Mouse (Mus musculus): ENCODE measurements at regions not wholly inside any gene's neighbourhood (a gene's known extent, or its start where the extent isn't known, plus 50 kb on each side); places are given as distances from the start of the nearest gene placed in this dataset.

DNA sequence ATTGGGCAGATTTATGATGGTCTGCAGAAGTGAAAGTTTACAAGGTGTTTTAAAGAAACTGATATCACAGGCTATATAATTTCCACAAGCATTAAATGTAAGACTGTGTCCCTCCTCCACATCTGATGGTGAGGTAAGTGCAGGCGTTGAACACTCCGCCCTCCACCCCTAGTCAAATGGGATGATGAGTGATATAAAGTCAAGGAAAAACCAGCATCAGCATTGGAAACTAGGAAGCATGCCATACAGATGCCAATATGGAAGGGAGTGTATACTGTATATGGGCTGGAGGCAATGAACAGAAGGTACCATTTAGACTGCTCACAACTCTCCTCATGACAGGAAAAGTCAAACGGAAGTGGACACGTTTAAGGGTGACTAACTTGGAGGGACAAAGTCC lies 468.5 kb upstream of the Gm26657 start:
- DNase-seq (ENCODE audit: low read depth, low spot score): no peak

DNA sequence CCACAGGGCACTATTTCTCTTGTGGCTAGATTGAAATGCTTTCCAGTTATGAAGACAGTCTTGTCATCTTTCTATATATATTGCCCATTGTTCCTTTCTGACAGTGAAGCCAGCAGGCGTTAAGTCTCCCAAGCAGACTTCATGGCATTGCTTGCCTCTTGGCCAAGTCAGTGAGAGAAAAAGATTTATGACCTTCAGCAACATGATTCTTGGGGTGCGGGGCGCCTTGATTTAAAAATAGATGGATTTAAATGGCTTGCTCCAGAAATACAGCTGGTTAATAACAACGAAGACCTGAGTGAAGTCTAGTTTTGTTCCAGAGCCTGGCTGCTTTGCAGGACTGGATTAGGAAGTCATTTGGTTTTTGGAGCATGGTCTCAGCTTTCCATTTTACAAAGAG lies 475.2 kb upstream of the Gm26657 start:
- DNase-seq (ENCODE audit: low read depth, low spot score): peak; percentile 51

DNA sequence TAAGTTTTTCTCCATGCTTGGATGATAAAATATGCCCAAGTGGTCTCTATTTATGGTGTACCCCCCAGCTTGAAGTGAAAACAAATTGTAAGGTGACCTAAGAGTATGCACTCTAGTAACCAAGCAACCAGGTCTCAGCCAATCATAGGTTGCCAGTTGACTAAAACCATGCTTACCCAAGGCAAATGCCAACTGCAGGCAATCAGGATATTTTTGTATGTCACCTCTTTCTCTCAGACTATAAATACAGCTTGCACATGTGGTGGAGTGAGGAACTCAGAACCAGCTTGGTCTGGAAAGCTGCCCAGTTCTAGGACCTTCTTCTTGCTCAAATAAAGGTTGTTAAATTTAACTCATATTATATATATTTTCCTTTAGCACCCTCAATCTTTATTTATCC lies 476.0 kb upstream of the Gm26657 start:
- DNase-seq (ENCODE audit: low read depth, low spot score): peak; percentile 62

DNA sequence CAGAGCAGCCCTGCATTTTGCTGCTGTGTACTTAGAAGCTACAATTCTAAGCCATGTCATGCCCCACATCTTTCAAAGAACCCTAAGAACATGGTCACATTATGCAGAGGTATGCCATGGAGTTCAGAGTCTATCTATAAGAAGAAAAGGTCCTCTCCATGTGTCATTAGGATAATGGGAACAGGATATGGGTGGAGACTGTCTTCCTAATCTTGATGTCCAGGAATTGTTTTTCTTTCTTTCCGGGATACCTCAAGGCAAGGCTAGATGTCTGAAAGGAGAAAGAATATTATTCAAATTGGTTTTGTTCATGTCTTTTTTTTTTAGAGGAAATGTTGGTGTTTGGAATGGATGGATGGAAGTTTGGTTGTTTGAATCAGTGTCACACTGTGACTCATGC lies 477.3 kb upstream of the Gm26657 start:
- no peak for DNase-seq (ENCODE audit: low read depth, low spot score)

DNA sequence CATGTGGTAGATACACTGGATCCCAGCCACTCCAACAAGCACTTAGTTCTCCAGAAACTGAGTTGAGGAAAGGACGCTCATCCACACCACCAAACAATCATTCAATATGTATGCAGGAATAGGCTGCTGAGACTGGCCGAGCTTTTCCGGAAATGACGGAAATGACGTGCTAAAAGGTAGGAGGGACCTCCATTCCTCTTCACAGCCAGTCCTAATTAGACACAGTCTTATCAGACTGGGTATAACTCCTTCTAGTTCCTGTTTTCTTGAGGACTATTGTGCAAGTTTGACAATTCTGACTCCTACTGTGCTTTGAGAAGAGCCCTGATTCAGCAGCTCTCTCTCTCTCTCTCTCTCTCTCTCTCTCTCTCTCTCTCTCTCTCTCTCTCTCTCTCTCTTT lies 477.9 kb upstream of the Gm26657 start:
- no peak for DNase-seq (ENCODE audit: low read depth, low spot score)

DNA sequence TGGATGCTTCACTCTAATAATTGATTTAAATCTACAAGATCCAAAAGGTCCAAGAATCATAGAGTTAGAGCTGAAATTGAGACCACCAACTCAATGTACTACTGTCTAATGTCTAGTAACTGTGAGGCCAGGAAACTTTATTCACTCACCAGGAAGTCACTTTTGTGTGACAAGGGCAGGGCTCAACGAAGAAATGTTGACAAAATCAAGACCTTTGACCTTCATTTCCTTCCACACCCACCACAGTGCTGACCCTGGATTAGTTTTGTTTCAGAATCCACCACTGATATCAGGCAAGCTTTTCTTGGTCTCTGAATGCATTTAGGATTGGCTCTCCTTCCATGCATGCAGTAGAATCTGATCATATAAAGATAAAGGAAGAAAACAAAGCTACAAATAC lies 487.5 kb upstream of the Gm26657 start:
- DNase-seq (ENCODE audit: low read depth, low spot score): no peak

DNA sequence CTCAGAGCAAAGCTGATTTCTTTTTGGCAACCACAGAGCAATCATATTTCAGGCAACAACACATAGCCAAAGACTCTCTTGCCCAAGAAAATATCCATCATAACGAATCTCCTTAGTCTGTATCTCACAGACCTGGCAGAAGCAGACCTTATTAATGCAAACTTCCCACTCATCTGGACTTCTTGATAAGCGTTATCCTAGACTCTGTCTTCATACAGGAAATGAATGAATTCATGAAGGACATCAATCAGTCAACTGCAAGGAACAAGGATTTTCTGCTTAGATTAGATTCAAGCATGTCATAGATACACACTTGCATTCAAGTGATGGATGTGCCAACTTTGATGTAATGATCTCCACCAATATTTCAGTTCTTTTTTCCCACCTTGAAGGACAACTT lies 488.1 kb upstream of the Gm26657 start:
- no peak for DNase-seq (ENCODE audit: low read depth, low spot score)

DNA sequence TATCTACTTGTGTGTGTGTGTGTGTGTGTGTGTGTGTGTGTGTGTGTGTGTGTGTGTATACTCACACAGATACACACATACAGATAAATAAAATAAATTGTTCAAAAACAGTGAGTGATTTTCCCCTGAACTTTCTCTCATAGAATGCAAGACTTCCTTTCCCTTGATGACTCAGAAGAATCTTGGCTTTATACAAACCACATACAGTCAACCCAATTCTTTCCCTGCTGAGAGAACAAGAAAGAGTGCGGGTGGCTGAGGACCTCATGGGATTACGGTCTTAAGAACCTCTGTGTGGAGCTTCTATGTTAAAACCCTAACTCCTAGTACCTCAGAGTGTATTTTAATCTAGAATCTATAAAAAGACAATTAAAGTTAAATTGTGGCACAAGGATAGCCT lies 489.3 kb upstream of the Gm26657 start:
- DNase-seq (ENCODE audit: low read depth, low spot score): no peak

DNA sequence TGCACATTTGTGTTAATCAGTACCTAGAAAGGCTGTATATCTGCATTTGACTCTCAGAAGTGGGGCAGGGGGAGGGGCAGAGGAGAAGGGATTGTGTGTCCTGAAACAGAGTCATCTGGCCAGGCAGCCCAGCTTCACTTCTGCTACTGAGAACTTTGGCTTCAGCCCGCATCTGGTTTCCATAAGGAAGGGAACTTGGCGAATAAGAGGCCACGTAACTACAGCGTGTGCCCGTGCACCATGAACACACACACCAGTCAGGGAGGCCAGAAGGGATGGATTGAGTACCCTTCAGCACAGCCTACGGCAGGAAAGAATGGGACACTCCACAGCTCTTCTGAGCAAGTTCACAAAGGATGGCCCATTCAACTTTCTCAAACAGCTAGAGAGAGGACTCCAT lies 496.0 kb upstream of the Gm26657 start:
- no peak for DNase-seq (ENCODE audit: low read depth, low spot score)

DNA sequence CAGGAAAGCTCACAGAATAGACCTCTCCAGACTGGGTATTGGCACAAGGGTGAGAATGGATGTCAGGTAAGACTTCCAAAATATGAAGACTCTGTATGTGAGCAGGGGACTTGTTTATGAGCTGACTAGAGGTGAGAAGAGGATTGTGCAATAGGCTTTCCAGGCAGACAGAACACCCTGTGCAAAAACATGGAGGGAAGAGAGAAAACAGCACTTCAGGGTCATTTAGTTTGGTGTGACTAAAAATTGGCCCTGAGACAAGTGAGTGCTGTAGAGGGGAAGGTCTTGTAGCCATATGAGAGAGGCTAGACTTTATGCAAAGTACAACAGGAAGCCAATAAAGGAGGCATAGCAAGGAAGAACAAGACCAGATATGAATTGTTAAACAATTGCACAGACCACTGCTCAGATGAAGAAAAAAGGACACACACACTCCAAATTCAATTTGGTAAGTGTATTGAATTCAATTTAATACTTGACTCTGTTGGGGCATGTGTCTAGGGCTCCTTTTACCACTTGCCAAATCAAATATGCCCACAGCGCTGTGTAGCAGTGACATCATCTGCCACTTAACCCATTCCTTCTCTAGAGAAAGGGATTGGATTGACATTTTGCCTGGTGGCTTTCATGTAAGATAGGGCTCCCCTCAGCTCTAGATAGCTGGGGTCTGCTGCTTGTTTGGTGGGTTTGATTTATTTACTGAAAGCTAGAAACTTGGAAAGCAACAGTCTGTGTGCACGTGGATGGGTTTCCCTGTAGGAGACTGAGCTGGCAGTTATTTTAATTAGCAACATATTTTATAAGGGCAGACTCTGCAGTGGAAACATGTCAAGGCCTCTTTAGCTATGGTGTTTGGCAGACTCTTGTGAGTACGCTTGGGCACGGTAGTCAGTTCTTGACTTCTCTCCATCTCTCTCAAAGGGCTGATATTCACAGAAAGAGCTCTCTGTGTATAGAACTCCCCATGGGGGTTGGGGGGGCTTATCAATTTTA lies 501.1 kb upstream of the Gm26657 start:
- DNase-seq (ENCODE audit: low read depth, low spot score): no peak

DNA sequence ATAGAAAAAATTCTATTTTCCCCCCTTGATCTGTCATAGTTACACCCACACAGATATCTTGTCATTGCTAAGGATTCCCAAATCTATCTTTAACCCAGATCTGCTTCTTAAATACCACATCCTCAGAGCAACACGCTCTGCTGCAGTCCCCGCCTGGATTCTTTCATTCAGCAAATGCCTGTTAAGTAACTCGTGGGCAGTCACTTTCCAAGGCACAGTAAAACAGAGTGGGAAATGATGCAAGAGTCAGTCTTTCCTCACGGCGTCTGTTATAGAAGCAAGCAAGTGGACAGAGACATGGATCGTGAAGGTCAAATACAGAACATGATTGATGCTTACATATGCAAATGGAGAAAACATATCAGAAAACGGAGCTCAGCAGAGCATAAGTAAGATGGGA lies 508.5 kb upstream of the Gm26657 start:
- DNase-seq (ENCODE audit: low read depth, low spot score): no peak

DNA sequence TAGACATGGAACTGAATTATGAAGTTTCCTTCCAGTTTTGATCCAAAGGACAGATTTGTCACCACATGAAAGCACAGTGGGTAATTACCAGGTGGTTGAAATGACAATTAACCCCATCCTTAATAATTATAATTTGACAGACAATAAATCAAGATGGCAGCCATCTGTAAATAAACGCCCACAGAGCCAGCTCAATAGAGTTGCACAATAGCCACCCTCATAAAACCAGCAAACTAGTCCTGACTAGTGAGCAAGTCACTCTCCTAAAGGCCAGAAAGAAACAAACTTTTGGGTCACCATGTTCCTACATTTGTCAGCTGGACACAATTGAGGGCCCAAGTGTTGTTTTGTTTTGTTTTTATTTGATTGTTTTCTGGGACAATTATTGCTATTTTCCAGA lies 509.4 kb upstream of the Gm26657 start:
- DNase-seq (ENCODE audit: low read depth, low spot score): no peak

DNA sequence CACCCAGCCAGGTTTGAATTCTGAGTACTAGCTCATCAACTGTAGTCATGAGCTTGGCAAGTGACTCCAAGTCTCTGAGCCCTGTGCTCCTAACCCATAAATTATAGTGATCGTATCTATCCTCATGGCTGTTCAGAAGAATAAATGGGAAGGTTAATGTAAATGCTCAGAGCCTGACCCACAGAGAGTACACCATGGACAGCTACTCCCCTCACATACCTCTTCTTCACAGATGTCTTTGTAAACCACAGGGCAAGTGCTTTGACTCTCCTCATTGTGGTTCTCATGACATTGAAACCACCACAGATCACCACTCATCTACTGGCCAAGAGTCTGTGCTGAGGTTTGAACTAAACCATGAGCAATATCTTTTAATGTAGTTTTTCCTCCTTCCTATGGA lies 513.4 kb upstream of the Gm26657 start:
- no peak for DNase-seq (ENCODE audit: low read depth, low spot score)

DNA sequence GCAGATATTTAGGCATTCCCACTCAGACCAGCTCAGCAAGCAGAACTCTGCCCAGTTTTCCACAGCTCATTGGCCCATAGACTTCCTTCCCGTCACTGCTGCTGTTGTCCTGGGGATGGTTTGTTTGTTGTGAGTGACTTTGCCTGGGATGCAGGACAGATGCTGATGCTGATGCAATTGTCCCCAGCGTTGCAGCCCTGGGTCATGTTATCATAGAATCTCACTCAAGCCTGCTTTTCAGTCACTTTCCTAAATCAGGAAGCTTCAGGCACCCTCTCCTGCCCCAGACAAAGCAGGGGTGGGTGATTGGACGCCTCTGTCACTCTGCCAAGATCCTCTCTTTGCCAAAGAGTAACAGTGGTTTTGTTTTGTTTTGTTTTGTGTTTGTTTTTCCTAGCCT lies 515.3 kb upstream of the Gm26657 start:
- DNase-seq (ENCODE audit: low read depth, low spot score): peak; percentile 39

DNA sequence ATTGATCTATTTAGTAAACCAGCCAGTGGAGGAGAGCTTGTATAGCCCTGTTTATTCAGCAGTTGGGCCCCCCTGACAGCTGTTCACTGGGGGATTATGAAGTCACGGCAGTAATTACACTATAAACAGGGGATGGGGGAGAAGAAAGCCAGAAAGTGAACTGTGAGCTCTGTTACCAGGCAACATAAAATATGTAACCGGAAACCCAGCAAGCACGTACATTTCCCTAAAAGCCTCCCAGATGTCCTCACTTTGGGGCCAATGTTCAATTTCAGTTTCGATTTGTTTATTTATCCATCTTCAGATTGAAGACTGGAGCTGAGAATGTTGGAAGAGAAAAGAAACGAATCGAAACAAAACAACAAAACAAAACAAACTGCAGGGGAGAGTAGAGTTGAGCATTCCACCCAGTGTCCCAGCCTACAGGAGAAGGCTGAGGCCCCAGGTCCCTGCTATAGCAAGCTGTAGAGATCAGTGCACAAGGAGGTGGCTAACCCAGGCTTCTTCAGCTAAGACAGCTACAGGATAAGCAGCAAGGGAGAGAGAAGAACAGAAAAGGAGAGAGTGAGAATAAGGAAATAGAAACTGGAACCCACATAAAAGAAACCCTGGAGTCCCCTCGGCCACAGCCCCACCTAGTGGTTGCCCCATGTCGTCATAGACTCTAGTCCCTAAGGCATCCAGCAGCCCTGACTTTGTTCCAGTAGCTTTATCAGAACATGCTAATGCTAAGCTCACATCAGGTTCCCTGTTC lies 517.7 kb upstream of the Gm26657 start:
- DNase-seq (ENCODE audit: low read depth, low spot score): peak; percentile 66

DNA sequence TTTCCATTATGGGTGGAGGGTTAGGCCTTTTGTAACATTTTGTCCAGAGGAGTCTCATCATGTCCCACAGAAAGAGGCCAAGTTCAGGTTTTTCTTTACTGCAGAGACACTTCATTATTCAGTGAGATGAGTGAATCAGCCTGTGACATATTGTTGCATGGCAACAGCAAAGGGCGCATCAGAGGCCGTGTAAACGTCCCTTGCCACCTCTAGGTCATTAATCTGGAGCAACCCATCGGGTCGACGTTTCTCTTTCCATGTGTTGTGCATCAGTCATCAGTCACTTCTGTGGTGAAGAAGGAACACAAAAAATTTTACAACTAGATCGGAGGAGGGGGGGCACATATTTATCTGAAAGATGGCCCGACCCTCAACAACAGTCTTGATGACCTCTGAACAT lies 519.3 kb upstream of the Gm26657 start:
- DNase-seq (ENCODE audit: low read depth, low spot score): no peak

DNA sequence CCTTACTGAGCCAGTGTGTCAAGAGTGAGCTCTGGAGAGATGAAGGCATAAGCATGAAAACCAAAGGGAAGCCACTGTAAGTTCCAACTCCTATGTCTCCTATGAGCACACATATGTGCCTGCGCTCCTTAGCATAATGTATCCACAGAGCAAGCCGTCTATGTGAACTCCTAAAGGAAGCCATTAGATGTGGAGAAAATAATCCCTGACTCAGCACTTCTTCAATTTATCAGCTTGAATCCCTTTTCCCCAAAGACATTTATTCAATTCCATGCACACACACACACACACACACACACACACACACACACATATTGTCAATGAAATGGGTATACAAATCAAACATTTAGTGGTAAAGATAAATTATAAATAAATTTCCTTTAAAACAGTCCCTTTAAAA lies 530.4 kb upstream of the Gm26657 start:
- no peak for DNase-seq (ENCODE audit: low read depth, low spot score)

DNA sequence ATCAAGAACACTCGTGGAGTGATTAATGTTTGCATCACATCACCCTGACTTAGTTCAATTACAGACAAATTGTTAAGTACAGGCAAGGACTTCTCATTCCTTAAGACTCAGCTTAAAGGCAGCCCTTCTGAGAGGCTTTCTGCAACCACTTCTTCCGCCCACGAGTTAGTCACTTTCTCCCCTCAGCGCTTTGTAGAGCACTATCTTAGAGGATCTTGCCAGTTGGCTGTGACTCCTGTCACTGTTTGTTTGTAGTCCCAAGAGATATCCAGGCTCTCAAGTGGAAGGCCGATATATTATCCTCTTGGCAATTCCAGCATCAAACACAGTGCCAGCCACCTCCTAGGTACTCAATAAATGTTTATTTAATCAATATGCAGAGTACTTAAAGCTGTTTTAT lies 532.1 kb upstream of the Gm26657 start:
- DNase-seq (ENCODE audit: low read depth, low spot score): peak; percentile 14

DNA sequence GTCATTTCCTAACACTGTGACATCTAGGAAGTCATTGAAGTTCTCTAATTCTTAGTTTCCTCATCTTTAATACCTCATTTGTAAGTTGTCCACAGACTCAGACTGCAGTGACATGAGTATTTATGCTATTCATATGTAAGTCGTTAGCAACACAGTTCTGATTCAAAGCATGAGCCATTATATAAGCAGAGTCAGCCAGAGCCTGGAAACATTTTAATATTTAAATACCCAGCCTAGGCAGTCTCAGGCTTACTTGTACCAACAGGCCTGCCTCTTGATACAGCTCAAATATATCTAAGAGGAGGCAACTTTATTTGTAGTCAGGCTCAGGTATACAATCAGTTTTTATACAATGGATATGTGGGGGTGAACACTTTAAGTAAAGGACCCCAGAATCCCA lies 534.8 kb upstream of the Gm26657 start:
- DNase-seq (ENCODE audit: low read depth, low spot score): no peak

DNA sequence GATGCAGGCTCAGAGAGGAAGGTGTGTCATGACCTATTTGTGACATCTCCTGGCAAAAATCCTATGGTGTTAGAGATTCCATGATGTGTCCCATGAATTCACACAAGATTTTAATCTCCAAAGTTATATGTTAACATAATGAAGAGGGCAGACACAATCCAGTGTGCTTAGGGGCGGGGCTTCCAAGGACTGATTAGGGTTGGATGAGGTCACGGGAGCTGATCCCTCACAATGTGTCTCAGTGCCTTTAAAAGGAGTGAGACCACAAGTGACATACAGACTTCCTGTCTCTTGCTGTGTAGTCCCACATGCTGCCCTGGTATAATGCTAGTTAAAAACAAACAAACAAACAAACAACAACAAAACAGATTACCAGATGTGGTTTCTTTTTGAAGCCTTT lies 546.5 kb upstream of the Gm26657 start:
- DNase-seq (ENCODE audit: low read depth, low spot score): no peak

DNA sequence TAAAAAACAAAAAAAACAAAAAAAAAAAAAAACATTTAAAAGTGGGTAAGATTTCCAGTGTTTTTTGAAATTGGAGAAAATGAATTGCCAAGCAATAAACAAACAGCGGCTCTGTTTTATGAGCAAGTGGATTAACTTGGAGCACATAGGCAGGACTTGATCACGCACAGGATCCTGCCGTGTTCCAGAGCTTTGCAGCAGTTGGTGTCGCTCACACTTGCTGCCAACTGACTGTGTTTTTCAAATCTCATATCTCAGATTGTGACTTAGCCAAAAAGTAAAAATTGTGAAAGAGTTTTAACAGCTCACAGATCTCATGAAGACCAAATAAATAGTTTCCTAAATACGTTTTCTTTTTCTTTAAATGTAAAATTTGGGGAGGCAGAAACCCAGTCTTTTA lies 547.4 kb upstream of the Gm26657 start:
- DNase-seq (ENCODE audit: low read depth, low spot score): no peak

DNA sequence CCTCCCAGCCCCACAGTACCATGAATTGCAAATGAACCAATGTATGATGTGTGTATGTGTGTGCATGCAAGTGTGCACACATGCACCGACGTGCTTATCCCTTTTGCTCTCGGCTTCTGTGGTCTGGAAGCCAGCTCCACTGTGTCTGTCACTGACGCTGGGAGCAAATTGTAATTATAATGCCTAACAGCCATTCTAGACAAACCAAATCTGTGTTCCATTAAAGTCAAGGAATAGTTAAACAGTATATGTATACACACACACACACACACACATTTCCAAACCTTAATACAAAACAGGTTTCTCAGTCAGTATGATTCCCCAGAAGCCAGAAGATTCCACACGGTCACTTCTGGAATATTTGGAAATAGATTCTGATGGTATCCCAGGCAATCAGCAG lies 560.3 kb upstream of the Gm26657 start:
- DNase-seq (ENCODE audit: low read depth, low spot score): no peak
